In genomic region chr14:49793948-49794347, GRCm38 (mm10) we compare ENCODE assay signal across 13 mouse cellular contexts. TPM values are rescaled to one million over a fixed set of nuclear protein-coding genes. Genes with fewer than 3 reads are reported as not detected.
"Had no signal": no experiment of that assay in that cellular context is flagged by ENCODE, and none has a peak within 500 bp of the region (broad histone marks: within the 10 kb centered on the region; RNA-seq: fewer than 3 reads in every experiment).

No protein-coding gene starts in this region.

- H3K4me2 ChIP-seq: limb, embryonic 13.5 days; midbrain, embryonic 12.5 days; neural tube, embryonic 12.5 days had no signal

- H3K36me3 ChIP-seq: limb, embryonic 13.5 days; midbrain, embryonic 12.5 days; neural tube, embryonic 12.5 days had no signal

- DNase-seq: kidney, postnatal 25 days; left cerebral cortex, postnatal 4 days; lung, adult 18-20 months; spleen, adult 18-20 months; thymus, adult 18-20 months; thymus, postnatal 14 days had no signal

- H3K27ac ChIP-seq: left cerebral cortex, adult 2 months; limb, embryonic 13.5 days; liver, embryonic 14.5 days; midbrain, embryonic 12.5 days; neural tube, embryonic 12.5 days had no signal

- H3K4me3 ChIP-seq: left cerebral cortex, adult 2 months; limb, embryonic 13.5 days; midbrain, embryonic 12.5 days; neural tube, embryonic 12.5 days had no signal

- H3K4me1 ChIP-seq: limb, embryonic 13.5 days; neural tube, embryonic 12.5 days had no signal

- H3K9ac ChIP-seq: limb, embryonic 13.5 days; liver, embryonic 14.5 days; midbrain, embryonic 12.5 days; neural tube, embryonic 12.5 days had no signal

- H3K27me3 ChIP-seq: limb, embryonic 13.5 days; midbrain, embryonic 12.5 days; neural tube, embryonic 12.5 days had no signal

- H3K9me3 ChIP-seq: limb, embryonic 13.5 days; midbrain, embryonic 12.5 days; neural tube, embryonic 12.5 days had no signal

RNA-seq across cellular contexts. Expression of gene Armh4, which starts 10.8 kb away (rescaled TPM):
- total RNA-seq: megakaryocyte-erythroid progenitor cell, adult 5-6 weeks; neutrophil, adult 5-6 weeks had no signal
